Mouse (Mus musculus) E14TG2a.4 (cell line): ENCODE results near the gene Chsy1.

Experiments
- H3K27me3 ChIP-seq: 2 replicates; pipeline ENCODE4 v1.6.1; 2014; ENCODE audit warnings: low read length, control low read depth; ENCODE audit not compliant: insufficient read depth
- H3K36me3 ChIP-seq: 2 replicates; pipeline ENCODE4 v1.6.1; 2014; ENCODE audit warnings: low read length, control low read depth; ENCODE audit not compliant: insufficient read depth
- H3K4me1 ChIP-seq: replicated peaks from 2 replicates; pipeline ENCODE4 v1.6.1; 2014; ENCODE audit warnings: low read depth, low read length, control low read depth
- H3K4me3 ChIP-seq: replicated peaks from 2 replicates; pipeline ENCODE4 v1.5.1; 2014; ENCODE audit warnings: mild to moderate bottlenecking, low read length
- H3K9me3 ChIP-seq: 2 replicates; pipeline ENCODE4 v1.6.1; 2014; ENCODE audit warnings: low read length, control low read depth
- CTCF ChIP-seq: conservative IDR thresholded peaks from 2 replicates; pipeline ENCODE4 v1.5.1; 2014; ENCODE audit warnings: low read length
- NANOG ChIP-seq: IDR thresholded peaks from 2 replicates; pipeline ENCODE4 v1.6.1; 2014; ENCODE audit warnings: borderline replicate concordance, low read length, mixed read lengths
- POU5F1 ChIP-seq: IDR thresholded peaks from 2 replicates; pipeline ENCODE4 v1.6.1; 2014; ENCODE audit warnings: low read length, borderline replicate concordance

Chsy1 gene

GRCm38 (mm10) chr7:66168877-66169276 lies 59.6 kb downstream of the Chsy1 start:
- Histone ChIP-seq H3K36me3 (peaks cover 28% of the 10 kb centered on the region), H3K4me1 (peaks cover 16% of the 10 kb centered on the region), H3K4me3 (no peak overlapping the region), H3K27me3 (no peaks in the 10 kb centered on the region), H3K9me3 (no peaks in the 10 kb centered on the region)
- no peak for TF ChIP-seq POU5F1
- no peak for TF ChIP-seq NANOG
- TF ChIP-seq CTCF = no peak

- peaks cover 34% of the 10 kb centered on the region for H3K36me3 ChIP-seq
- no peak overlapping the region for H3K4me3 ChIP-seq
- H3K9me3 ChIP-seq = no peaks in the 10 kb centered on the region
- TF ChIP-seq CTCF (no peak), NANOG (no peak), POU5F1 (no peak)
- no peaks in the 10 kb centered on the region for H3K27me3 ChIP-seq
- H3K4me1 ChIP-seq = peaks cover 18% of the 10 kb centered on the region
Observed at GRCm38 (mm10) chr7:66169476-66169875, 60.2 kb downstream of the Chsy1 start.

- Histone ChIP-seq H3K36me3 (peaks cover 39% of the 10 kb centered on the region), H3K4me3 (peak overlapping the region; percentile 46), H3K27me3 (no peaks in the 10 kb centered on the region), H3K4me1 (peaks cover 18% of the 10 kb centered on the region), H3K9me3 (no peaks in the 10 kb centered on the region)
- TF ChIP-seq CTCF = no peak
- TF ChIP-seq NANOG = no peak
- no peak for TF ChIP-seq POU5F1
Observed at GRCm38 (mm10) chr7:66170802-66171505, 61.6 kb downstream of the Chsy1 start.

GRCm38 (mm10) chr7:66175738-66176137 lies 66.4 kb downstream of the Chsy1 start:
- 0 out of 2 replicates have a peak, but pooled peaks cover 5% of the 10 kb centered on the region for H3K27me3 ChIP-seq
- H3K4me1 ChIP-seq = peaks cover 20% of the 10 kb centered on the region
- peaks cover 39% of the 10 kb centered on the region for H3K36me3 ChIP-seq
- H3K9me3 ChIP-seq = no peaks in the 10 kb centered on the region
- H3K4me3 ChIP-seq = no peak overlapping the region
- TF ChIP-seq NANOG (no peak), POU5F1 (no peak), CTCF (no peak)

- H3K36me3 ChIP-seq = peaks cover 34% of the 10 kb centered on the region
- TF ChIP-seq POU5F1 (no peak), NANOG (no peak), CTCF (no peak)
Observed at GRCm38 (mm10) chr7:66176256-66176655, 66.9 kb downstream of the Chsy1 start.

GRCm38 (mm10) chr7:66176929-66177328 lies 67.6 kb downstream of the Chsy1 start:
- Histone ChIP-seq H3K27me3 (0 out of 2 replicates have a peak, but pooled peaks cover 5% of the 10 kb centered on the region), H3K36me3 (peaks cover 27% of the 10 kb centered on the region), H3K4me3 (no peak overlapping the region), H3K4me1 (peaks cover 13% of the 10 kb centered on the region), H3K9me3 (no peaks in the 10 kb centered on the region)
- TF ChIP-seq CTCF (no peak), POU5F1 (no peak), NANOG (no peak)

More at GRCm38 (mm10) chr7:66176256-66176655, 66.9 kb downstream of the Chsy1 start:
- Histone ChIP-seq H3K4me3 (no peak overlapping the region), H3K27me3 (0 out of 2 replicates have a peak, but pooled peaks cover 5% of the 10 kb centered on the region), H3K9me3 (no peaks in the 10 kb centered on the region), H3K4me1 (peaks cover 15% of the 10 kb centered on the region)

GRCm38 (mm10) chr7:66178101-66178500 lies 68.8 kb downstream of the Chsy1 start:
- TF ChIP-seq NANOG (no peak), CTCF (no peak), POU5F1 (no peak)

GRCm38 (mm10) chr7:66179120-66179581 lies 69.8 kb downstream of the Chsy1 start:
- TF ChIP-seq CTCF (no peak), NANOG (no peak), POU5F1 (no peak)
- H3K27me3 ChIP-seq = 0 out of 2 replicates have a peak, but pooled peaks cover 5% of the 10 kb centered on the region
- no peak overlapping the region for H3K4me3 ChIP-seq
- H3K4me1 ChIP-seq = peaks cover 14% of the 10 kb centered on the region
- H3K9me3 ChIP-seq = no peaks in the 10 kb centered on the region
- H3K36me3 ChIP-seq = peaks cover 8% of the 10 kb centered on the region

More at GRCm38 (mm10) chr7:66178101-66178500, 68.8 kb downstream of the Chsy1 start:
- Histone ChIP-seq H3K9me3 (no peaks in the 10 kb centered on the region), H3K4me1 (peaks cover 10% of the 10 kb centered on the region; the same call in 1 of the 2 replicates), H3K36me3 (peaks cover 17% of the 10 kb centered on the region), H3K27me3 (0 out of 2 replicates have a peak, but pooled peaks cover 5% of the 10 kb centered on the region), H3K4me3 (no peak overlapping the region)
